Mouse (Mus musculus) limb, embryonic 14.5 days (tissue): ENCODE data around the gene Itpkc. TPM values are rescaled to one million over a fixed set of nuclear protein-coding genes. Genes with fewer than 3 reads are reported as not detected.

Experiments used
- ATAC-seq: fragments of 200-750 bp; cut with Nextera tagmentation; 2 replicates; pipeline ENCODE4 v1.8.0; 2017; ENCODE audit warnings: low read depth, moderate number of reproducible peaks, moderate TSS enrichment; ENCODE audit not compliant: low FRiP score
- DNase-seq: peaks from one replicate; pipeline ENCODE4 v3.0.0-alpha.2; 2015; ENCODE audit warnings: low spot score
- H3K27ac ChIP-seq: fragments of 300-500 bp; sonication (generic); replicated peaks from 2 replicates; pipeline ENCODE4 v1.5.1; 2014; ENCODE audit warnings: low read depth, mild to moderate bottlenecking, low read length, moderate library complexity, mixed read lengths
- H3K27me3 ChIP-seq: fragments of 300-500 bp; sonication (generic); 2 replicates; pipeline ENCODE4 v1.6.1; 2014; ENCODE audit warnings: low read length, mixed read lengths; ENCODE audit not compliant: control insufficient read depth, insufficient read depth
- H3K36me3 ChIP-seq: fragments of 300-500 bp; sonication (generic); 2 replicates; pipeline ENCODE4 v1.6.1; 2014; ENCODE audit warnings: mild to moderate bottlenecking, low read length, moderate library complexity, mixed read lengths; ENCODE audit not compliant: control insufficient read depth, insufficient read depth
- H3K4me1 ChIP-seq: fragments of 300-500 bp; sonication (generic); 2 replicates; pipeline ENCODE4 v1.6.1; 2014; ENCODE audit warnings: antibody characterized with exemption, low read length, mixed read lengths; ENCODE audit not compliant: control insufficient read depth, insufficient read depth
- H3K4me2 ChIP-seq: fragments of 300-500 bp; sonication (generic); replicated peaks from 2 replicates; pipeline ENCODE4 v1.6.1; 2014; ENCODE audit warnings: low read depth, mild to moderate bottlenecking, low read length, moderate library complexity; ENCODE audit not compliant: severe bottlenecking
- H3K4me3 ChIP-seq: fragments of 300-500 bp; sonication (generic); replicated peaks from 2 replicates; pipeline ENCODE4 v1.5.1; 2014; ENCODE audit warnings: low read length
- H3K9ac ChIP-seq: fragments of 300-500 bp; sonication (generic); 2 replicates; pipeline ENCODE4 v1.6.1; 2014; ENCODE audit warnings: mild to moderate bottlenecking, low read depth, low read length, moderate library complexity; ENCODE audit not compliant: severe bottlenecking
- H3K9me3 ChIP-seq: fragments of 300-500 bp; sonication (generic); 2 replicates; pipeline ENCODE4 v1.6.1; 2016; ENCODE audit warnings: low read length; ENCODE audit not compliant: control insufficient read depth
- POLR2A ChIP-seq: fragments of 200-500 bp; IDR thresholded peaks from 2 replicates; pipeline ENCODE4 v1.8.0; 2012; ENCODE audit warnings: inconsistent platforms, mild to moderate bottlenecking, moderate library complexity, borderline replicate concordance; ENCODE audit not compliant: insufficient read depth, insufficient read length; ENCODE audit errors: extremely low read depth
- WGBS: fragments of 180-500 bp; shearing (Covaris S2); extraction: QIAGEN DNeasy Blood & Tissue Kit; methylation state at CpG from one replicate; pipeline ENCODE4 v1.1.7; 2014; 5-methylcytosine and 5-hydroxymethylcytosine counted together
- polyA plus RNA-seq, 2 experiments: library from polyadenylated mRNA; depleted of rRNA in 1 of 2; stranded (reverse) in 1 of 2; unstranded in 1 of 2; fragments of >200 nt; fragmentation: Nextera tagmentation in 1 of 2; extraction: Ambion mirVana in 1 of 2; gene quantifications; 2 replicates each; pipeline versions ENCODE4 v1.2.1 to v1.2.3; 2012 to 2014

Itpkc gene
- polyA plus RNA-seq, 2 experiments: 11.5 to 13.0 TPM

DNA sequence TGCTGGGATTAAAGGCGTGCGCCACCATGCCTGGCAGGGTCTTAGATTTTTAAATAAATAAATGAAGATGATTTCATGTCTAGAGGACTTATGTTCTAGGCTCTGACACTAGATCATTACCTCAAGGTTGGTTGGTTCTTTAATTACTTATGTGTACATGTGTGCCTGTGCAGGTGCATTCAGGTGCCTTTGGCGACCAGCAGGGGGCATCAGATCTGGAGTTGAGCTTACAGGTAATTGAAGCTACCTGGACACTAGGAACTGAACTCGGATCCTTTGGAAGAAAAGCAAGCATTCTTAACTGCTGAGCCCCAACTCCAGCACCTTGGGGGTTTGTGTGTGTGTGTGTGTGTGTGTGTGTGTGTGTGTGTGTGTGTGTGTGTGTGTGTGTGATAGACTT lies 2.3 kb upstream of the Itpkc start:
- Histone ChIP-seq H3K9ac (no peak overlapping the region), H3K9me3 (no peaks in the 10 kb centered on the region), H3K27ac (no peak overlapping the region), H3K4me3 (no peak overlapping the region), H3K36me3 (no peaks in the 10 kb centered on the region), H3K4me1 (peaks cover 25% of the 10 kb centered on the region), H3K4me2 (no peak overlapping the region), H3K27me3 (no peaks in the 10 kb centered on the region)
- DNase-seq: no peak
- 80% methylated on average over 4 of the region's 4 CpGs for WGBS
- ATAC-seq: no peak
- TF ChIP-seq POLR2A: no peak

DNA sequence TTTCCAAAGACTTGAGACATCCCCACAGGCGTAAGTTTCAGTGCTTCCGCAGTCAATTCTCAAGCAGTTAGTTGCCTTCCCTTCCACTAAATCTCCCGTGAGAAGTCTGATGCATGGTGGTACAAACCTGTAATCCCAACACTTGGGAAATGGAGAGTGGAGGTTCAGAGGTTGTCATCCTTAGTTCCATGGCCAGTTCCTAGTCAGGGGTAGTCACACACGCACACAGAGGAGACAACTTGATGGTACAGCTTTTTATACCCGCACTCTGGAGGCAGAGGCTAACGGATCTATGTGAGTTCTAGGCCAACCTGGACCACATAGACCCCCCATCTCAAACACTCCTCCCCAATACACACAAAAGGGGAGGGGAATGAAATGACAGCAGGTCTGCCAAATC lies 404 bp upstream of the Itpkc start:
- ATAC-seq (no peak), DNase-seq (no peak)
- Histone ChIP-seq H3K36me3 (no peaks in the 10 kb centered on the region), H3K27me3 (no peaks in the 10 kb centered on the region), H3K4me1 (peaks cover 35% of the 10 kb centered on the region), H3K27ac (peak overlapping the region; percentile 83), H3K9me3 (no peaks in the 10 kb centered on the region), H3K4me2 (peak overlapping the region; percentile 64), H3K9ac (peak overlapping the region; percentile 67), H3K4me3 (peak overlapping the region; percentile 79)
- no peak for TF ChIP-seq POLR2A
- 15% methylated on average over 6 of the region's 6 CpGs for whole genome bisulfite sequencing

DNA sequence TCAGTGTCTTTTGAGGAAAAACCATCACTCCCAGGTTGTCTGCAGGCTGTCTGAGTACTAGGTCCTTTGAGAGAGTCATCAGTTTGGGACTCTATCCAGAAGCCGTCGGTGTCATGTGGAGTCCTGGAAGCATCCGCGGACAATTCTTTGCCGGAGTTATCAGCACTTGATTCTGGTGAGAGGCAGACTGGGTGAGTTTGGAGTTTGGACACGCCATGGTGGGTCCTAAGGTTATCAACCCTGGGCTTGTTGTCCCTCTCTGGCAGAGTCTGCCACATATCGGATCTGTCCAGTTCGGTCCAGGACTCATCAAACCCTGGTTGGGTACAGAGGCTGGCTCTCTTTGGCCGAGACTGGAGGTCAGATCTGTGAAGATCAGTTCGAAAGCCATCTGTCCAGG lies 785 bp downstream of the Itpkc start:
- H3K9ac ChIP-seq: peak overlapping the region; percentile 67
- H3K4me1 ChIP-seq: peaks cover 29% of the 10 kb centered on the region
- H3K4me2 ChIP-seq: peak overlapping the region; percentile 64
- ATAC-seq: no peak
- WGBS: 1% methylated on average over 10 of the region's 10 CpGs
- H3K9me3 ChIP-seq: no peaks in the 10 kb centered on the region
- no peaks in the 10 kb centered on the region for H3K27me3 ChIP-seq
- H3K4me3 ChIP-seq: peak overlapping the region; percentile 79
- no peak for TF ChIP-seq POLR2A
- H3K27ac ChIP-seq: peak overlapping the region; percentile 83
- DNase-seq: no peak
- H3K36me3 ChIP-seq: peaks cover 2% of the 10 kb centered on the region; the same call in 1 of the 2 replicates

DNA sequence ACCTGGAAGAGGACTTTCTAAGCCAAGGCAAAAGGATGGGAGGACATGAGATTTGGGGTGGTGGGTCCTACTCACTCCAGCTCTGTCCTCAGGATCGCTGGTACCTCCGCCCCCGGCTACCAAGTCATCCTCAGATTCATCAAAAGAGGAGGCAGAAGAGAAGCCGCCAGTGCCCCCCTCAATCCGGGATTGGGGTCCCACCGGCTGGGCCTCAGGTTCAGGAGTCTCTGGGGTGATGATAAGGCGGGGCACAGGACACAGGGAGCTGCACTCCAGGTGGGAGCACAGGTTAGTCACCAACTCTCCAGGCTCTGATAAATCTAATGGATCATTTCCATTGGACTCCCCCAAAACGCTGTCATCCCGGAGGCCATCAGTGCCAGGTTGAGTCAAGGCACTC lies 1.2 kb downstream of the Itpkc start:
- Histone ChIP-seq H3K27ac (no peak overlapping the region; the same call in 1 of the 2 replicates), H3K27me3 (no peaks in the 10 kb centered on the region), H3K9ac (peak overlapping the region; percentile 67), H3K4me1 (peaks cover 29% of the 10 kb centered on the region), H3K4me3 (peak overlapping the region; percentile 79), H3K9me3 (no peaks in the 10 kb centered on the region), H3K4me2 (peak overlapping the region; percentile 64), H3K36me3 (peaks cover 4% of the 10 kb centered on the region; the same call in 1 of the 2 replicates)
- no peak for TF ChIP-seq POLR2A
- ATAC-seq (no peak), DNase-seq (no peak)
- WGBS: 37% methylated on average over 9 of the region's 9 CpGs

DNA sequence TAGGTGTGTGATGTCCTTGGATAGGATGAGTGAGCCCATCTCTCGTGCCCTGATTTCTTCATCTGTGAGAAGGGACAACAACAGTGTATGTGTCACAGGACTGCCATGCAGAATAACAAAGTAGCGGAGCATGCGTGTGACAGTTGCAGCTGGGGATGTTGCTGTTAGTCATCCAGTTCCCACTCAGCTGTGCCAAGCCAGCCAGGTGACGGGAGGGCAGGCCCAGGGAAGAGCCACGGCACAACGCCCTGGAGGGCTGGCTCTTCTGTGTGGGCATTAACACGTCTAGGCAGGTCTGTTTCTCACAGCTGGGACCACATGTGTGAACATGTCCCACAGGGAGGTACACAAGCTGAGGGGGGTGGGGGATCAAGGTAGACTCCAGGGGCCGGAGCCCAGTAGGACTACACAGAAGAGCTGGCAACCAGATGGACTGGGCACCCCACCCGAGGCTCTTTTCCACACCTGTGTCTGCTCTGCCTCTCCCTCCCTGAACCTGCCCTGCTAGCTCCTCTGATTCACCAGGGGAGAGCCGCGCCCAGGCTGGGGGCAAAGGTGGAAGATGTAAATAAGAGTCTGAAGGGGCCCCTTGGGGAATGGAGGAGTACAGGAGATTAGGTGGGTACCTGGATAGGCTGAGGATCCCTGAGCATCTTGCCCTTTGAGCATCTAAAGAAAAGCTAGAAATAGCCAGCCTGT lies 3.4 kb downstream of the Itpkc start:
- no peaks in the 10 kb centered on the region for H3K9me3 ChIP-seq
- H3K4me3 ChIP-seq: 0 out of 2 replicates have a peak overlapping the region, but pooled peaks have one; percentile 79
- H3K27me3 ChIP-seq: no peaks in the 10 kb centered on the region
- no peak for DNase-seq
- no peak overlapping the region for H3K27ac ChIP-seq
- peak overlapping the region; percentile 67; the same call in 1 of the 2 replicates for H3K9ac ChIP-seq
- H3K4me1 ChIP-seq: peaks cover 29% of the 10 kb centered on the region
- TF ChIP-seq POLR2A: no peak
- 61% methylated on average over 11 of the region's 11 CpGs for WGBS
- peaks cover 6% of the 10 kb centered on the region; the same call in 1 of the 2 replicates for H3K36me3 ChIP-seq
- ATAC-seq: no peak
- peak overlapping the region; percentile 64 for H3K4me2 ChIP-seq

DNA sequence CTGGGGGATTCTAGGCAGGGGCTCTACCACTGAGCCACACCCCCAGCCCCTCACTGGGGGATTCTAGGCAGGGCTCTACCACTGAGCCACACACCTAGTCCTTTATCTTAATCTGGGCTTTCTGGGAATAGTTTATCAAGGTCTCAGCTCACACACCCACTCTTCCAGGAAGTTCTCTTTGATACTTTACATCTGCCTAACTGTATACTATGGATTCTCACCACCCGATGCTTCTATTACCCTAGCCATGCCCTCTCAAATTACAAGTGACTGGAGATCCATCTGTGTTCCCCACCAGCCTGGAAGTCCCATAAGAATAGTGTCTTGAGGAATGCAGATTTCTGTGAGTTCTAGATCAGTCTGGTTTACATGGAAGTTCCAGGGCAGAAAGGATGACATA lies 5.9 kb downstream of the Itpkc start:
- ATAC-seq: no peak
- H3K4me3 ChIP-seq: no peak overlapping the region
- no peak overlapping the region for H3K9ac ChIP-seq
- peaks cover 29% of the 10 kb centered on the region for H3K4me1 ChIP-seq
- H3K36me3 ChIP-seq: peaks cover 25% of the 10 kb centered on the region
- H3K9me3 ChIP-seq: no peaks in the 10 kb centered on the region
- 73% methylated on average over 1 of the region's 1 CpGs for WGBS
- DNase-seq: no peak
- no peak for TF ChIP-seq POLR2A
- H3K27me3 ChIP-seq: no peaks in the 10 kb centered on the region
- H3K4me2 ChIP-seq: no peak overlapping the region
- H3K27ac ChIP-seq: no peak overlapping the region
